Mouse (Mus musculus): ENCODE measurements around the gene Kitl. TPM values are rescaled to one million over a fixed set of nuclear protein-coding genes. Genes with fewer than 3 reads are reported as not detected.

The Kitl gene
- polyA plus RNA-seq, 1 experiment from 2014 or later = 29.8 TPM

GRCm38 (mm10) chr10:100022090-100022834 is 6.8 kb downstream of the Kitl start:
- Histone ChIP-seq H3K9ac (ENCODE audit: low read depth, low read length) (no peak overlapping the region), H3K36me3 (ENCODE audit: control insufficient read depth, insufficient read depth, low read length) (no peaks in the 10 kb centered on the region), H3K4me2 (ENCODE audit: low read length) (no peak overlapping the region), H3K4me3 (ENCODE audit: low read length) (no peak overlapping the region), H3K9me3 (ENCODE audit: control insufficient read depth, low read length) (no peaks in the 10 kb centered on the region), H3K27me3 (replicated peaks; ENCODE audit: control insufficient read depth, insufficient read depth, low read length) (no peaks in the 10 kb centered on the region; the same call in 1 of the 2 replicates), H3K4me1 (ENCODE audit: control insufficient read depth, insufficient read depth, low read depth, low read length) (peaks cover 5% of the 10 kb centered on the region), H3K27ac (ENCODE audit: low read depth, low read length) (no peak overlapping the region)
- peak; percentile 72 for ATAC-seq
- WGBS = 20% methylated on average over 11 of the region's 11 CpGs

- H3K4me2 ChIP-seq (ENCODE audit: low read length) = no peak overlapping the region
- H3K9ac ChIP-seq (ENCODE audit: low read depth, low read length) = no peak overlapping the region
- H3K9me3 ChIP-seq (ENCODE audit: control insufficient read depth, low read length) = no peaks in the 10 kb centered on the region
- no peak overlapping the region for H3K27ac ChIP-seq (ENCODE audit: low read depth, low read length)
- WGBS = 30% methylated on average over 1 of the region's 1 CpGs
- peaks cover 5% of the 10 kb centered on the region for H3K4me1 ChIP-seq (ENCODE audit: control insufficient read depth, insufficient read depth, low read depth, low read length)
- H3K4me3 ChIP-seq (ENCODE audit: low read length) = no peak overlapping the region
- H3K36me3 ChIP-seq (ENCODE audit: control insufficient read depth, insufficient read depth, low read length) = no peaks in the 10 kb centered on the region
- no peak for ATAC-seq
- H3K27me3 ChIP-seq (replicated peaks; ENCODE audit: control insufficient read depth, insufficient read depth, low read length) = no peaks in the 10 kb centered on the region; the same call in 1 of the 2 replicates
These were observed 7.3 kb downstream of the Kitl start for GRCm38 (mm10) chr10:100022835-100023093.

GRCm38 (mm10) chr10:100025665-100026064 is 10.2 kb downstream of the Kitl start:
- WGBS = 75% methylated on average over 8 of the region's 8 CpGs
- H3K27me3 ChIP-seq (replicated peaks; ENCODE audit: control insufficient read depth, insufficient read depth, low read length) = no peaks in the 10 kb centered on the region
- H3K4me3 ChIP-seq (ENCODE audit: low read length) = no peak overlapping the region
- H3K4me1 ChIP-seq (ENCODE audit: control insufficient read depth, insufficient read depth, low read depth, low read length) = peaks cover 4% of the 10 kb centered on the region
- H3K36me3 ChIP-seq (ENCODE audit: control insufficient read depth, insufficient read depth, low read length) = no peaks in the 10 kb centered on the region
- no peak overlapping the region for H3K9ac ChIP-seq (ENCODE audit: low read depth, low read length)
- ATAC-seq = no peak
- no peak overlapping the region for H3K4me2 ChIP-seq (ENCODE audit: low read length)
- no peaks in the 10 kb centered on the region for H3K9me3 ChIP-seq (ENCODE audit: control insufficient read depth, low read length)
- no peak overlapping the region for H3K27ac ChIP-seq (ENCODE audit: low read depth, low read length)

- peaks cover 4% of the 10 kb centered on the region for H3K4me1 ChIP-seq (ENCODE audit: control insufficient read depth, insufficient read depth, low read depth, low read length)
- ATAC-seq = no peak
- WGBS = 94% methylated on average over 1 of the region's 1 CpGs
- no peaks in the 10 kb centered on the region for H3K27me3 ChIP-seq (replicated peaks; ENCODE audit: control insufficient read depth, insufficient read depth, low read length)
- H3K9me3 ChIP-seq (ENCODE audit: control insufficient read depth, low read length) = no peaks in the 10 kb centered on the region
- H3K9ac ChIP-seq (ENCODE audit: low read depth, low read length) = no peak overlapping the region
- no peak overlapping the region for H3K4me3 ChIP-seq (ENCODE audit: low read length)
- no peaks in the 10 kb centered on the region for H3K36me3 ChIP-seq (ENCODE audit: control insufficient read depth, insufficient read depth, low read length)
- H3K4me2 ChIP-seq (ENCODE audit: low read length) = no peak overlapping the region
- H3K27ac ChIP-seq (ENCODE audit: low read depth, low read length) = no peak overlapping the region
These were observed 11.3 kb downstream of the Kitl start for GRCm38 (mm10) chr10:100026778-100027177.

GRCm38 (mm10) chr10:100030385-100030784 is 15.0 kb downstream of the Kitl start:
- 66% methylated on average over 5 of the region's 5 CpGs for WGBS
- Histone ChIP-seq H3K4me2 (ENCODE audit: low read length) (no peak overlapping the region), H3K4me1 (ENCODE audit: control insufficient read depth, insufficient read depth, low read depth, low read length) (no peaks in the 10 kb centered on the region; the same call in 1 of the 2 replicates), H3K4me3 (ENCODE audit: low read length) (no peak overlapping the region), H3K27ac (ENCODE audit: low read depth, low read length) (no peak overlapping the region), H3K9me3 (ENCODE audit: control insufficient read depth, low read length) (no peaks in the 10 kb centered on the region), H3K27me3 (replicated peaks; ENCODE audit: control insufficient read depth, insufficient read depth, low read length) (no peaks in the 10 kb centered on the region), H3K36me3 (ENCODE audit: control insufficient read depth, insufficient read depth, low read length) (no peaks in the 10 kb centered on the region), H3K9ac (ENCODE audit: low read depth, low read length) (no peak overlapping the region)
- ATAC-seq = no peak

GRCm38 (mm10) chr10:100030980-100031516 is 15.6 kb downstream of the Kitl start:
- no peaks in the 10 kb centered on the region for H3K27me3 ChIP-seq (replicated peaks; ENCODE audit: control insufficient read depth, insufficient read depth, low read length)
- H3K9me3 ChIP-seq (ENCODE audit: control insufficient read depth, low read length) = no peaks in the 10 kb centered on the region
- H3K4me2 ChIP-seq (ENCODE audit: low read length) = no peak overlapping the region
- ATAC-seq = no peak
- H3K4me1 ChIP-seq (ENCODE audit: control insufficient read depth, insufficient read depth, low read depth, low read length) = no peaks in the 10 kb centered on the region; the same call in 1 of the 2 replicates
- no peak overlapping the region for H3K27ac ChIP-seq (ENCODE audit: low read depth, low read length)
- H3K9ac ChIP-seq (ENCODE audit: low read depth, low read length) = no peak overlapping the region
- no peak overlapping the region for H3K4me3 ChIP-seq (ENCODE audit: low read length)
- no peaks in the 10 kb centered on the region for H3K36me3 ChIP-seq (ENCODE audit: control insufficient read depth, insufficient read depth, low read length)
- 80% methylated on average over 12 of the region's 12 CpGs for WGBS

GRCm38 (mm10) chr10:100031631-100032030 is 16.2 kb downstream of the Kitl start:
- no peak overlapping the region for H3K4me3 ChIP-seq (ENCODE audit: low read length)
- H3K27ac ChIP-seq (ENCODE audit: low read depth, low read length) = no peak overlapping the region
- H3K9ac ChIP-seq (ENCODE audit: low read depth, low read length) = no peak overlapping the region
- H3K27me3 ChIP-seq (replicated peaks; ENCODE audit: control insufficient read depth, insufficient read depth, low read length) = no peaks in the 10 kb centered on the region
- WGBS = 31% methylated on average over 11 of the region's 11 CpGs
- H3K4me2 ChIP-seq (ENCODE audit: low read length) = peak overlapping the region; percentile 0; the same call in 1 of the 2 replicates
- no peaks in the 10 kb centered on the region for H3K36me3 ChIP-seq (ENCODE audit: control insufficient read depth, insufficient read depth, low read length)
- H3K4me1 ChIP-seq (ENCODE audit: control insufficient read depth, insufficient read depth, low read depth, low read length) = no peaks in the 10 kb centered on the region; the same call in 1 of the 2 replicates
- no peaks in the 10 kb centered on the region for H3K9me3 ChIP-seq (ENCODE audit: control insufficient read depth, low read length)
- no peak for ATAC-seq

GRCm38 (mm10) chr10:100032566-100032965 is 17.1 kb downstream of the Kitl start:
- H3K27ac ChIP-seq (ENCODE audit: low read depth, low read length) = no peak overlapping the region

GRCm38 (mm10) chr10:100036021-100036420 is 20.6 kb downstream of the Kitl start:
- H3K36me3 ChIP-seq (ENCODE audit: control insufficient read depth, insufficient read depth, low read length) = no peaks in the 10 kb centered on the region
- no peak overlapping the region for H3K27ac ChIP-seq (ENCODE audit: low read depth, low read length)
- no peak overlapping the region for H3K4me2 ChIP-seq (ENCODE audit: low read length)
- H3K4me1 ChIP-seq (ENCODE audit: control insufficient read depth, insufficient read depth, low read depth, low read length) = no peaks in the 10 kb centered on the region; the same call in 1 of the 2 replicates
- H3K4me3 ChIP-seq (ENCODE audit: low read length) = no peak overlapping the region
- H3K9ac ChIP-seq (ENCODE audit: low read depth, low read length) = no peak overlapping the region
- no peaks in the 10 kb centered on the region for H3K9me3 ChIP-seq (ENCODE audit: control insufficient read depth, low read length)
- H3K27me3 ChIP-seq (replicated peaks; ENCODE audit: control insufficient read depth, insufficient read depth, low read length) = no peaks in the 10 kb centered on the region
- no peak for ATAC-seq
- 51% methylated on average over 4 of the region's 4 CpGs for WGBS

More at GRCm38 (mm10) chr10:100032566-100032965, 17.1 kb downstream of the Kitl start:
- H3K9me3 ChIP-seq (ENCODE audit: control insufficient read depth, low read length) = no peaks in the 10 kb centered on the region
- ATAC-seq = no peak
- no peak overlapping the region for H3K9ac ChIP-seq (ENCODE audit: low read depth, low read length)
- no peaks in the 10 kb centered on the region for H3K36me3 ChIP-seq (ENCODE audit: control insufficient read depth, insufficient read depth, low read length)
- no peak overlapping the region for H3K4me2 ChIP-seq (ENCODE audit: low read length)
- 65% methylated on average over 3 of the region's 3 CpGs for WGBS
- H3K4me3 ChIP-seq (ENCODE audit: low read length) = no peak overlapping the region
- H3K27me3 ChIP-seq (replicated peaks; ENCODE audit: control insufficient read depth, insufficient read depth, low read length) = no peaks in the 10 kb centered on the region
- H3K4me1 ChIP-seq (ENCODE audit: control insufficient read depth, insufficient read depth, low read depth, low read length) = no peaks in the 10 kb centered on the region; the same call in 1 of the 2 replicates

Data from hindbrain, embryonic 16.5 days (tissue).